Mouse (Mus musculus) ES-CJ7 (cell line): ENCODE data around the gene Ipo13.

Experiments
- DNase-seq: peaks from one replicate; pipeline ENCODE4 v3.0.0; 2011; ENCODE audit warnings: low read depth, low spot score

The Ipo13 gene

GRCm38 (mm10) chr4:117914031-117914430 lies 768 bp downstream of the Ipo13 start:
- no peak for DNase-seq

- no peak for DNase-seq
Observed at GRCm38 (mm10) chr4:117913421-117913820, 1.4 kb downstream of the Ipo13 start.

GRCm38 (mm10) chr4:117912685-117913273 lies 2.0 kb downstream of the Ipo13 start:
- no peak for DNase-seq

GRCm38 (mm10) chr4:117912131-117912561 lies 2.7 kb downstream of the Ipo13 start:
- DNase-seq = no peak

- DNase-seq = no peak
Observed at GRCm38 (mm10) chr4:117908834-117909453, 5.9 kb downstream of the Ipo13 start.

- no peak for DNase-seq
Observed at GRCm38 (mm10) chr4:117906196-117906595, 8.6 kb downstream of the Ipo13 start.

GRCm38 (mm10) chr4:117904761-117905160 lies 10.0 kb downstream of the Ipo13 start:
- DNase-seq = no peak

- no peak for DNase-seq
Observed at GRCm38 (mm10) chr4:117904094-117904493, 10.7 kb downstream of the Ipo13 start.

- no peak for DNase-seq
Observed at GRCm38 (mm10) chr4:117898111-117898510, 16.7 kb downstream of the Ipo13 start.

GRCm38 (mm10) chr4:117896031-117896430 lies 18.8 kb downstream of the Ipo13 start:
- no peak for DNase-seq

GRCm38 (mm10) chr4:117895339-117895738 lies 19.5 kb downstream of the Ipo13 start:
- DNase-seq = no peak

GRCm38 (mm10) chr4:117894601-117895000 lies 20.2 kb downstream of the Ipo13 start:
- no peak for DNase-seq

GRCm38 (mm10) chr4:117893376-117893775 lies 21.4 kb downstream of the Ipo13 start:
- peak; percentile 51 for DNase-seq

- DNase-seq = peak; percentile 93
Observed at GRCm38 (mm10) chr4:117891738-117892161, 23.0 kb downstream of the Ipo13 start, which contains the start of gene Dph2. TSS of gene Dph2 (minus strand) at chr4:117892032.

GRCm38 (mm10) chr4:117890750-117891149 lies 24.0 kb downstream of the Ipo13 start:
- no peak for DNase-seq

- no peak for DNase-seq
Observed at GRCm38 (mm10) chr4:117890031-117890430, 24.8 kb downstream of the Ipo13 start.

GRCm38 (mm10) chr4:117889471-117889870 lies 25.3 kb downstream of the Ipo13 start:
- DNase-seq = no peak

- DNase-seq = no peak
Observed at GRCm38 (mm10) chr4:117887920-117888319, 26.9 kb downstream of the Ipo13 start.

- peak; percentile 93 for DNase-seq
Observed at GRCm38 (mm10) chr4:117887133-117887532, 27.7 kb downstream of the Ipo13 start, which contains the start of gene Atp6v0b. TSS of gene Atp6v0b (minus strand) at chr4:117887333.

GRCm38 (mm10) chr4:117886644-117887043 lies 28.2 kb downstream of the Ipo13 start:
- peak; percentile 42 for DNase-seq

GRCm38 (mm10) chr4:117885994-117886393 lies 28.8 kb downstream of the Ipo13 start:
- DNase-seq = no peak

- DNase-seq = no peak
Observed at GRCm38 (mm10) chr4:117885093-117885492, 29.7 kb downstream of the Ipo13 start.

GRCm38 (mm10) chr4:117884146-117884545 lies 30.7 kb downstream of the Ipo13 start:
- no peak for DNase-seq
